In the genomic region with DNA sequence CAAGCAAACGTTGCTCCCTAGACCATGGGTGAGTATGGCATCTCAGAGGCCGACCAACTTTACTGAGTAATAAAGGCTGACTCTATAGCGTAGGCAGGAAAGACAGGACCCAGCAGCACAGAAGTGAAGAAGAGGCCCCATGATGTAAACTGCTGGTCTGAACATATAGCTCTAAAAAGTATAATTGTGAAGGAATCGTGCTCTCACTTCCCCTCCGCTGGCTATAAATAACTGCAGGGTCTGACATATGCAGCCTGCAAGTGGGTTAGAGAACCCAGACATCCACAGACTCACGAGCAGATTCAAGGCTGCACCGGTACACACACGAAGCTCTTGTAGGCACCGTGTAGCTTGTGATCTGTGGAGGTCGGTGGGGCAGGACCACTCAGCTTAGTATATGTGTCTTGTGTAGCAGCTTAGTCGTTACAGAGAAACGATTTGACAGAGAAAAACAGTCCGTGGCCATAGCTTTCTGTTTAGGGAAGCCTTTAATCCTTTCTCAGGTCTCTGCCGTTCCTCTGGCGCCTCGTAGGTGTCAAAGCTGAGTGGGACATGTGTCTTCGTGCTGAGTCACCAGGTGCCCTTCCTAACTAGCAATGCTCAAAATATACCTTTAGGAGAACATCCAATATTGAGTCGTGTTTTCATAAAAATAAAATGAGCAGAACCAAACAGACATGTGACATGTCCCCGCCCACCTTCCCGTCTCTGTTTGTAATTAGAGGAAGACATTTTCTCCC, we compare ENCODE assay signal across 9 mouse cellular contexts.
DNase-seq lines count a peak whose midpoint lies in the region; ATAC-seq lines count a peak whose summit lies in the region.
"Had no signal": no experiment of that assay in that cellular context is flagged by ENCODE, and none has a peak within 500 bp of the region (broad histone marks: within the 10 kb centered on the region; RNA-seq: fewer than 3 reads in every experiment).

No protein-coding gene starts in this region.

- no peak overlapping the region for H3K4me3 ChIP-seq in limb, embryonic 13.5 days
- H3K4me3 ChIP-seq in limb, embryonic 10.5 days, result no peak overlapping the region
- no peak overlapping the region for H3K4me3 ChIP-seq in forebrain, embryonic 16.5 days (replicated peaks; ENCODE audit: low read length)
- H3K4me3 ChIP-seq: hindbrain, embryonic 10.5 days had no signal

- H3K9ac ChIP-seq in limb, embryonic 13.5 days, result 0 out of 2 replicates have a peak overlapping the region, but pooled peaks have one; percentile 19
- no peak overlapping the region for H3K9ac ChIP-seq in forebrain, embryonic 16.5 days (replicated peaks; ENCODE audit: low read depth, low read length)

- no peaks in the 10 kb centered on the region for H3K9me3 ChIP-seq in limb, embryonic 13.5 days
- H3K9me3 ChIP-seq in limb, embryonic 10.5 days (replicated peaks), result no peaks in the 10 kb centered on the region
- H3K9me3 ChIP-seq in forebrain, embryonic 16.5 days (ENCODE audit: control insufficient read depth, low read length), result no peaks in the 10 kb centered on the region
- H3K9me3 ChIP-seq: hindbrain, embryonic 10.5 days had no signal

- no peak overlapping the region for H3K4me2 ChIP-seq in limb, embryonic 13.5 days (replicated peaks)
- no peak overlapping the region for H3K4me2 ChIP-seq in forebrain, embryonic 16.5 days (ENCODE audit: low read length)

- no peaks in the 10 kb centered on the region; the same call in 1 of the 2 replicates for H3K36me3 ChIP-seq in limb, embryonic 13.5 days
- no peaks in the 10 kb centered on the region for H3K36me3 ChIP-seq in limb, embryonic 10.5 days
- H3K36me3 ChIP-seq in forebrain, embryonic 16.5 days (ENCODE audit: control insufficient read depth, insufficient read depth), result no peaks in the 10 kb centered on the region
- H3K36me3 ChIP-seq: hindbrain, embryonic 10.5 days had no signal

- no peaks in the 10 kb centered on the region for H3K27me3 ChIP-seq in limb, embryonic 13.5 days
- peaks cover 7% of the 10 kb centered on the region; the same call in 1 of the 2 replicates for H3K27me3 ChIP-seq in limb, embryonic 10.5 days (ENCODE audit: low read depth, poor library complexity, severe bottlenecking)
- no peaks in the 10 kb centered on the region for H3K27me3 ChIP-seq in forebrain, embryonic 16.5 days (replicated peaks; ENCODE audit: control insufficient read depth, insufficient read depth, low read length)

- no peak for ATAC-seq in limb, embryonic 13.5 days (ENCODE audit: low FRiP score, low read depth)
- no peak for ATAC-seq in forebrain, embryonic 16.5 days

- H3K27ac ChIP-seq in limb, embryonic 13.5 days, result no peak overlapping the region
- no peak overlapping the region for H3K27ac ChIP-seq in limb, embryonic 10.5 days
- H3K27ac ChIP-seq in forebrain, embryonic 16.5 days (ENCODE audit: low read length), result no peak overlapping the region
- H3K27ac ChIP-seq: hindbrain, embryonic 10.5 days had no signal

- 0 out of 2 replicates have a peak, but pooled peaks cover 5% of the 10 kb centered on the region for H3K4me1 ChIP-seq in limb, embryonic 13.5 days
- H3K4me1 ChIP-seq in limb, embryonic 10.5 days, result peaks cover 5% of the 10 kb centered on the region; the same call in 1 of the 2 replicates
- H3K4me1 ChIP-seq in forebrain, embryonic 16.5 days (replicated peaks; ENCODE audit: control insufficient read depth, insufficient read depth, low read length), result no peaks in the 10 kb centered on the region
- H3K4me1 ChIP-seq: hindbrain, embryonic 10.5 days had no signal

- DNase-seq in limb, embryonic 10.5 days (ENCODE audit: low spot score), result no peak
- peak; percentile 87 for DNase-seq in brain, adult 2 months (ENCODE audit: low read depth, low spot score)
- peak; percentile 51 for DNase-seq in layer of hippocampus, adult 9-11 months
- peak; percentile 68 for DNase-seq in right cerebral cortex, postnatal 25 days
- DNase-seq in cerebellum, postnatal 10 days, result no peak
- no peak for DNase-seq in gastrocnemius, postnatal 10 days

- WGBS in limb, embryonic 13.5 days, result 61% methylated on average over 20 of the region's 20 CpGs
- 70% methylated on average over 20 of the region's 20 CpGs for WGBS in limb, embryonic 10.5 days
- WGBS in forebrain, embryonic 16.5 days, result 82% methylated on average over 20 of the region's 20 CpGs

Comparison
In these comparisons a context has a peak if more than half of its experiments do, and no peak if none do; other contexts are left out.
1. DNase-seq: peak in brain, adult 2 months (single experiment), layer of hippocampus, adult 9-11 months (single experiment) and right cerebral cortex, postnatal 25 days (single experiment); none in limb, embryonic 10.5 days (single experiment), cerebellum, postnatal 10 days (0 of 2) and gastrocnemius, postnatal 10 days (single experiment).